Mouse (Mus musculus) MEL (cell line): ENCODE measurements at regions not wholly inside any gene's neighbourhood (a gene's known extent, or its start where the extent isn't known, plus 50 kb on each side); places are given as distances from the start of the nearest gene placed in this dataset.

Experiments
- DNase-seq: peaks from one replicate; pipeline ENCODE4 v3.0.0; 2011; ENCODE audit warnings: low read depth, low spot score
- H3K27ac ChIP-seq: 2 replicates; pipeline ENCODE4 v1.5.1; 2012; ENCODE audit warnings: low read depth, mild to moderate bottlenecking, control low read depth, low read length, moderate library complexity; ENCODE audit not compliant: control insufficient read depth
- H3K27me3 ChIP-seq, 2 experiments: fragments of 150-350 bp in 1 of 2; sonication (generic) in 1 of 2; 2 replicates each; pipeline ENCODE4 v1.6.1; 2012; ENCODE audit warnings: low read length in 2 of 2, mild to moderate bottlenecking in 2 of 2, improper control_type of control experiment in 1 of 2, moderate library complexity in 1 of 2; ENCODE audit not compliant: insufficient read depth in 2 of 2, control insufficient read depth in 1 of 2
- H3K36me3 ChIP-seq, 2 experiments: 2 replicates each; pipeline ENCODE4 v1.6.1; 2012 to 2014; ENCODE audit warnings: low read length in 2 of 2, improper control_type of control experiment in 1 of 2, inconsistent platforms in 1 of 2, mild to moderate bottlenecking in 1 of 2; ENCODE audit not compliant: insufficient read depth in 2 of 2, control insufficient read depth in 1 of 2
- H3K4me1 ChIP-seq, 2 experiments: fragments of 150-350 bp in 1 of 2; sonication (generic) in 1 of 2; 2 replicates each; pipeline ENCODE4 v1.6.1; 2012; ENCODE audit warnings: low read length in 2 of 2, improper control_type of control experiment in 1 of 2, mild to moderate bottlenecking in 1 of 2; ENCODE audit not compliant: insufficient read depth in 2 of 2, control insufficient read depth in 1 of 2
- H3K4me3 ChIP-seq, 2 experiments: fragments of 150-350 bp in 1 of 2; sonication (generic) in 1 of 2; 2 replicates each; pipeline ENCODE4 v1.5.1; 2012; ENCODE audit warnings: low read depth in 2 of 2, low read length in 2 of 2, mild to moderate bottlenecking in 2 of 2, moderate library complexity in 2 of 2, control low read depth in 1 of 2, improper control_type of control experiment in 1 of 2; ENCODE audit not compliant: control insufficient read depth in 1 of 2, insufficient read depth in 1 of 2
- H3K79me2 ChIP-seq: 2 replicates; pipeline ENCODE4 v1.6.1; 2012; ENCODE audit warnings: mild to moderate bottlenecking, low read length, moderate library complexity; ENCODE audit not compliant: control insufficient read depth, poor library complexity, insufficient read depth
- H3K9ac ChIP-seq: 2 replicates; pipeline ENCODE4 v1.6.1; 2012; ENCODE audit warnings: low read depth, mild to moderate bottlenecking, control low read depth, low read length, moderate library complexity; ENCODE audit not compliant: control insufficient read depth, poor library complexity, severe bottlenecking
- H3K9me3 ChIP-seq: fragments of 150-350 bp; sonication (generic); replicated peaks from 2 replicates; pipeline ENCODE4 v1.6.1; 2012; ENCODE audit warnings: mild to moderate bottlenecking, low read length, improper control_type of control experiment, moderate library complexity; ENCODE audit not compliant: insufficient read depth
- CHD1 ChIP-seq: IDR thresholded peaks from 2 replicates; pipeline ENCODE4 v1.6.1; 2012; ENCODE audit warnings: low read depth, mild to moderate bottlenecking, inconsistent platforms, low read length, improper control_type of control experiment
- E2F4 ChIP-seq: IDR thresholded peaks from 2 replicates; pipeline ENCODE4 v1.6.1; 2011; ENCODE audit warnings: low read depth, low read length, improper control_type of control experiment, borderline replicate concordance
- EP300 ChIP-seq, 2 experiments: IDR thresholded peaks; 2 replicates each; pipeline ENCODE4 v1.6.1; 2011; ENCODE audit warnings: improper control_type of control experiment in 2 of 2, low read length in 2 of 2, low read depth in 1 of 2, mild to moderate bottlenecking in 1 of 2
- GABPA ChIP-seq: IDR thresholded peaks from 2 replicates; pipeline ENCODE4 v1.6.1; 2012; ENCODE audit warnings: low read depth, mild to moderate bottlenecking, inconsistent platforms, low read length, improper control_type of control experiment, moderate library complexity
- KAT2A ChIP-seq: conservative IDR thresholded peaks from 2 replicates; pipeline ENCODE4 v1.6.1; 2012; ENCODE audit warnings: low read depth, low read length, improper control_type of control experiment, inconsistent platforms
- MAZ ChIP-seq: IDR thresholded peaks from 2 replicates; pipeline ENCODE4 v1.6.1; 2012; ENCODE audit warnings: low read depth, mild to moderate bottlenecking, inconsistent platforms, low read length, improper control_type of control experiment
- MEF2A ChIP-seq: IDR thresholded peaks from 2 replicates; pipeline ENCODE4 v1.6.1; 2014; ENCODE audit warnings: low read depth, mild to moderate bottlenecking, inconsistent platforms, low read length, improper control_type of control experiment; ENCODE audit not compliant: poor library complexity, insufficient replicate concordance, severe bottlenecking; ENCODE audit errors: extremely low read depth
- MXI1 ChIP-seq: IDR thresholded peaks from 2 replicates; pipeline ENCODE4 v1.6.1; 2011; ENCODE audit warnings: mild to moderate bottlenecking, low read depth, low read length, improper control_type of control experiment
- POLR2AphosphoS2 ChIP-seq: IDR thresholded peaks from 2 replicates; pipeline ENCODE4 v1.6.1; 2011; ENCODE audit warnings: low read length, improper control_type of control experiment
- TCF12 ChIP-seq: IDR thresholded peaks from 2 replicates; pipeline ENCODE4 v1.6.1; 2014; ENCODE audit warnings: low read depth, mild to moderate bottlenecking, inconsistent platforms, low read length, improper control_type of control experiment, moderate library complexity
- UBTF ChIP-seq: IDR thresholded peaks from 2 replicates; pipeline ENCODE4 v1.6.1; 2012; ENCODE audit warnings: low read depth, mild to moderate bottlenecking, inconsistent platforms, low read length, improper control_type of control experiment, moderate library complexity, borderline replicate concordance; ENCODE audit not compliant: insufficient read depth
- ZC3H11A ChIP-seq: IDR thresholded peaks from 2 replicates; pipeline ENCODE4 v1.6.1; 2012; ENCODE audit warnings: low read depth, mild to moderate bottlenecking, inconsistent platforms, low read length, improper control_type of control experiment

DNA sequence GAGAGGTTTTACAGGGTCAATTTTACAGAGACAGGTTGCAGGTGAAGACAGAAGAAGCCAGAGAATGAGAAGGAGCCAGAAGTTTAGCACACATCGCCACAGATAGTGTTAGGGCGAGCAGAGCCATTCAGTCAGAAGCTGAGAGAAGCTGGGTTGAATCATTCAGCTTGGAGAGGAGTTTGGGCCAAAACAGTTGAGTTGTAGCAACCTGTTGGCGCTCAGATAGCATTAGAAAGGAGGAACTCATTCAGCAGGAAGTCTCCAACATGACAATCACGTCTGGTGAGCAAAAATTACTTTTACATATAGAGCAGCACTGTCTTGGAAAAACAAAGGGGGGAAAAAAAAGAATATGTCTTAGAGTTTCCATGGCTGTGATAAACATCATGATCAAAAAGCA is 53.2 kb downstream of the Fam43a start:
- peak; percentile 64 for DNase-seq
- no peak overlapping the region for H3K4me3 ChIP-seq
- no peak overlapping the region for H3K27ac ChIP-seq
- no peak overlapping the region for H3K9ac ChIP-seq
- H3K4me1 ChIP-seq: peaks cover 0 to 9% of the 10 kb centered on the region in 2 experiments; a peak in 3 of 4 replicates
- H3K36me3 ChIP-seq: peaks cover 0 to 3% of the 10 kb centered on the region in 2 experiments; a peak in 2 of 4 replicates
- H3K27me3 ChIP-seq: peaks cover 0 to 3% of the 10 kb centered on the region in 2 experiments; a peak in 3 of 4 replicates
- TF ChIP-seq TCF12: 0 out of 2 replicates have a peak, but pooled peaks have one; percentile 19
- no peak for TF ChIP-seq MEF2A
- TF ChIP-seq EP300 (IDR thresholded peaks at IDR 0.05; ENCODE audit: low read depth in 1 of 2, low read length in 2 of 2): peak; percentile 43 to 55; a peak in 2 of 4 replicates
- TF ChIP-seq CHD1: no peak
- no peak for TF ChIP-seq GABPA
- TF ChIP-seq ZC3H11A: no peak
- no peaks in the 10 kb centered on the region for H3K9me3 ChIP-seq
- no peaks in the 10 kb centered on the region for H3K79me2 ChIP-seq

DNA sequence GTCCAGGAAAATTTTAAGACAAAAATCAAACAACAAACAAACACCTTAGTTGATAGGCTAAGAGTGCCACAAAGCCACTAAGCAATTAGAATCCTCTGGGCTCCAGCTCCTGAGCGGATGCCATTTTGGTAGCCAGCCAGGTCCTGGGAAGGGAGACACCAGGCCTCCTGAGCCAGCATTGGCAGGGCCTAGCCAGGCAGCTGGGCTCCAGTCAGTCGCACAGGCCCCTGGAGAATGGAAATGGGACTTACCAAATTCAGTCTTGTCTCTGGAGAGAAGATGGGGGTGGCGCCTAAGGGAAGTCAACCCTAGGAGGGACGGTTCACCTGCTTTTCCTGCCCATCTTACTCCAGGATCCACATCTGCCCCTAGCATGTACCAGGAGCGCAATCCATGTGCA is 54.3 kb downstream of the Fam43a start:
- Histone ChIP-seq H3K4me1 (peaks cover 0 to 9% of the 10 kb centered on the region in 2 experiments; a peak in 3 of 4 replicates), H3K79me2 (no peaks in the 10 kb centered on the region), H3K36me3 (peaks cover 0 to 3% of the 10 kb centered on the region in 2 experiments; a peak in 2 of 4 replicates), H3K27me3 (peaks cover 0 to 2% of the 10 kb centered on the region in 2 experiments; a peak in 3 of 4 replicates), H3K9ac (no peak overlapping the region), H3K4me3 (no peak overlapping the region), H3K27ac (no peak overlapping the region), H3K9me3 (no peaks in the 10 kb centered on the region)
- no peak for TF ChIP-seq EP300 (IDR thresholded peaks at IDR 0.05; ENCODE audit: low read depth in 1 of 2, low read length in 2 of 2)
- no peak for DNase-seq

DNA sequence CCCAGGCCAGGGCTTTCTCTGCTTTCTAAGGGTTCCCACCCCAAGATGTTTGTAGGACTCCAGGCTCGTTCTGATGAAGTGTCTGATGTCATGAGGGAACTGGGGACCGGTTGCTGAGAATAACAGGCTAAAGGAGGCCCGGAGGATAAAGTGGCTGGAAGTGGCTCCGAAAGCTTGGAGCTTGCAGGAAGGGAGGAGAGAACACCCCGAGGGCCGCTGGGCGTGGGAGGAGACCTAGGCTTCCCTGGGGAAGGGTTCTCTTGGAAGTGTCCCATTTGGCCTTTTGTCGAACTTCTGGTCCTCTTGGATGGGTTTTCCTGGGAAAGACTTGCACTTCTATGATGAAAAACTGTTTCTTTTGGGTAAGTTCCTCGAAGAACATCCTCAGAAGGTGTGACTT is 54.7 kb downstream of the Fam43a start:
- Histone ChIP-seq H3K79me2 (no peaks in the 10 kb centered on the region), H3K4me3 (no peak overlapping the region), H3K9me3 (no peaks in the 10 kb centered on the region), H3K36me3 (peaks cover 0 to 3% of the 10 kb centered on the region in 2 experiments; a peak in 2 of 4 replicates), H3K9ac (no peak overlapping the region), H3K27me3 (peaks cover 0 to 2% of the 10 kb centered on the region in 2 experiments; a peak in 3 of 4 replicates), H3K4me1 (peaks cover 0 to 9% of the 10 kb centered on the region in 2 experiments; a peak in 3 of 4 replicates), H3K27ac (no peak overlapping the region)
- no peak for DNase-seq
- TF ChIP-seq E2F4 (no peak), UBTF (no peak), TCF12 (no peak), MAZ (no peak), MXI1 (no peak), POLR2AphosphoS2 (no peak), KAT2A (no peak), EP300 (IDR thresholded peaks at IDR 0.05; ENCODE audit: low read depth in 1 of 2, low read length in 2 of 2) (no peak)
